Mouse (Mus musculus) liver, embryonic 14.5 days (tissue): Measurements from ENCODE around the gene Msl1.

ENCODE experiments used
- CTCF ChIP-seq: IDR thresholded peaks from 2 replicates; pipeline ENCODE4 v1.5.1; 2016; ENCODE audit warnings: antibody characterized with exemption, low read depth, control low read depth
- EP300 ChIP-seq: IDR thresholded peaks from 2 replicates; pipeline ENCODE4 v1.6.1; 2016; ENCODE audit warnings: antibody characterized with exemption, low read depth

DNA sequence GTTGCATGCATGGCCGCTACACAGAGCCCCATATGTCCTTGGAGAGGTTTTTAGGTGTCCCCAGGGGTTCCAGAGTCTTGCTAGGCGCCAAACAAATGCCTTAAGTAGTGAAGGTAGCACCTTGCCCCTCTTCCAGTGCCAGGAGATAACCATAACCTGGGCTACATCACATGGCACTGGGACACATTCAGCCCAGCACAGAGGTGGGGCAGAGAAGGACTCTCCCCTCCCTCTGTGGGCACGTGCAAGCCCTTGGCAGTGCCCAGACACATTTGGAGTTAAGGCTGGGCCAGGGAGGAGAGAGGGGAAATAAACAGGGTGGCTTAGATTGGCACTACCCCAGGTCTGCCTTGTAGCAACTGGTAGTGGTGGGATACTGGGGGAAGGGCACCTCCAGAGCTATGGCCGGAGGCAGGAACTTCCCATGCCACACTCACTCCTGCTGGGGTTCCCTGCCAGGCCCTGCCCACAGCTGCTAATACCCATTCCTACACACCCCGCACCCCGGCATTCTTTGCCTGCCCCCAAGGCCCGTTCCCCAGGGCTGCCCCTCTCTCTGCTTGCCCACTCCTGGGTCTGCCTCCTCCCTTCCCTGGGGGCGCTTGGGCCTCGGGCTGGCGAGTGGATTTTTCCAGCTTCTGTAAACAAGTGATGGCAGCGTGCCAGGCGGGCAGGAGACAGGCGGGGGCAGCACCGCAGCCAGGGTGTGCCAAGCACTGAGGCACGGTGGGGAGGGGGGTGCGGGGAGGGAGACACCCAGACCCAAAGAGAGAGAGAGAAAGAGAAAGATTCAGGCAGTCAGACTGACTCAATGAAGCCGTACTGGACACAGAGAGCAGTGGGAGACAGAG is 44.7 kb upstream of the Msl1 start:
- TF ChIP-seq CTCF (0 out of 2 replicates have a peak, but pooled peaks have one; percentile 4), EP300 (no peak)
